Mouse (Mus musculus) embryo, embryonic 11.5 days (tissue): ENCODE measurements around the gene Gm49510.
"Not testable (repeated sequence)": the region's sequence is repeated elsewhere in the genome, so short reads cannot be mapped to it uniquely, and the experiment has no call there.

Source experiments
- DNase-seq: peaks from one replicate; pipeline ENCODE4 v3.0.0-alpha.2; 2012; ENCODE audit warnings: low read depth, low spot score

Gm49510 gene

GRCm38 (mm10) chr15:78877810-78878390 lies 21.6 kb upstream of the Gm49510 start:
- no peak for DNase-seq

GRCm38 (mm10) chr15:78878792-78879516 lies 20.5 kb upstream of the Gm49510 start:
- not testable (repeated sequence) for DNase-seq

GRCm38 (mm10) chr15:78880432-78880831 lies 19.0 kb upstream of the Gm49510 start:
- DNase-seq: no peak

- DNase-seq: no peak
These were observed 17.6 kb upstream of the Gm49510 start for GRCm38 (mm10) chr15:78881828-78882227.

- DNase-seq: no peak
These were observed 10.0 kb upstream of the Gm49510 start for GRCm38 (mm10) chr15:78889401-78889853.

GRCm38 (mm10) chr15:78892440-78892839 lies 7.0 kb upstream of the Gm49510 start:
- DNase-seq: no peak

GRCm38 (mm10) chr15:78894726-78895125 lies 4.7 kb upstream of the Gm49510 start:
- DNase-seq: no peak

GRCm38 (mm10) chr15:78895741-78896140 lies 3.7 kb upstream of the Gm49510 start:
- DNase-seq: no peak

- no peak for DNase-seq
These were observed 3.3 kb upstream of the Gm49510 start for GRCm38 (mm10) chr15:78896149-78896548.

GRCm38 (mm10) chr15:78897488-78897887 lies 2.0 kb upstream of the Gm49510 start:
- no peak for DNase-seq

- no peak for DNase-seq
These were observed 913 bp upstream of the Gm49510 start for GRCm38 (mm10) chr15:78898507-78899001.

GRCm38 (mm10) chr15:78899740-78900584 lies 495 bp downstream of the Gm49510 start, which contains the start of gene Sh3bp1:
Sh3bp1 (plus strand) TSS chr15:78899768.
- DNase-seq: no peak

GRCm38 (mm10) chr15:78900585-78901421 lies 1.3 kb downstream of the Gm49510 start:
- no peak for DNase-seq

- DNase-seq: no peak
These were observed 1.9 kb downstream of the Gm49510 start for GRCm38 (mm10) chr15:78901422-78901789.

GRCm38 (mm10) chr15:78903243-78903642 lies 3.8 kb downstream of the Gm49510 start:
- peak; percentile 77 for DNase-seq

GRCm38 (mm10) chr15:78908399-78908798 lies 8.9 kb downstream of the Gm49510 start:
- no peak for DNase-seq

GRCm38 (mm10) chr15:78908982-78909381 lies 9.5 kb downstream of the Gm49510 start:
- no peak for DNase-seq

- no peak for DNase-seq
These were observed 12.6 kb downstream of the Gm49510 start for GRCm38 (mm10) chr15:78912040-78912439.

- peak; percentile 98 for DNase-seq
These were observed 14.2 kb downstream of the Gm49510 start, which contains the start of gene Pdxp for GRCm38 (mm10) chr15:78913632-78914090. Pdxp (plus strand) TSS chr15:78913919.

- DNase-seq: no peak
These were observed 14.8 kb downstream of the Gm49510 start for GRCm38 (mm10) chr15:78914091-78914822.
